Mouse (Mus musculus): ENCODE data around the gene Tubb2b.
"Not testable (repeated sequence)": the region's sequence is repeated elsewhere in the genome, so short reads cannot be mapped to it uniquely, and the experiment has no call there.

The Tubb2b gene

DNA sequence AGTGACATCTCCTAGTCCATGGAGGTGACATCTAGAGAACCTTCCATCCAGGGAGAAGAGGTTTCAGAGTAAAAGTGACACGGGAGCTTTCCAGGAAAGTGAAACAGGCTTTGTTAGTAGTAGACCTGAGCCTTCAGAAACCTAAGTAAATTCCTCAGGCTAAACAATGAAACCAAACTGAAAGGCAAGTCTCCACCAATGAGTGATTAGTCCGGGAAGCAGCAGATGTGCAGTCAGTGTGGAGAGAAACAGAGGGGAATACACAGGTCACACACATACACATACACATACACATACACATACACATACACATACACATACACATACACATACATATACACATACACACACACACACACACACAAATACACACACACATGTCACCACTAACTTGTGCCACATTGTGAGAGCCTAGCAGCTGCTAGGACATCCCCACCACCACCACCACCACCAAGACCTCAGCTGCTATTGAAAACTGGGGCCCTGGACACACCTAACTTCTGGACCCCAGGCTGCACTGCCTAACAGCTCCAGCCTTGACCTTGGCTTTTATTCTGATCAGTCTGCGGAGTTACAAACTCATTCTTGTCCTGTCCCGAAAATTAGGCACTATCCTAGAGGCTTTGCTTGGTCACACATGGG is 21.1 kb downstream of the Tubb2b start:
- DNase-seq (ENCODE audit: inconsistent age in 2 of 2, low spot score in 1 of 2): no peak

DNA sequence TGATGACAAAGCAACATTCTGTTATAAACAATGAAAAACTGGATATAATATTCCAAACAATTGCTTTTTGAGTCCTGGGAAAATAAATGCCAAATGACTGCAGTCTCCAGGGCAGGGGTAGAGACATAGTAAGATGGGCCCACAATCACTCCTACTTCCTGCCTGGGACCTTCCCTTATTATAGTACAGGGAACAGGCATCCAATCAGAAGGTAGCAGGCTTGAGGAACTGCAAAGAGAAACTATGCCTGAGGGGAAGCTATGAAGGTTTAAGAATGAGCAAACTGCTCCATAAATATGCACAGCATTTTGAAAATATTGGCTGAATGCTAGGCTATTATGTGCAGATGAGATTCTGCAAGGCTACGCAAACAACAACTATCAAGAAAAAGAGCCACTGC is 23.3 kb downstream of the Tubb2b start:
- DNase-seq (ENCODE audit: inconsistent age in 2 of 2, low spot score in 1 of 2): no peak

DNA sequence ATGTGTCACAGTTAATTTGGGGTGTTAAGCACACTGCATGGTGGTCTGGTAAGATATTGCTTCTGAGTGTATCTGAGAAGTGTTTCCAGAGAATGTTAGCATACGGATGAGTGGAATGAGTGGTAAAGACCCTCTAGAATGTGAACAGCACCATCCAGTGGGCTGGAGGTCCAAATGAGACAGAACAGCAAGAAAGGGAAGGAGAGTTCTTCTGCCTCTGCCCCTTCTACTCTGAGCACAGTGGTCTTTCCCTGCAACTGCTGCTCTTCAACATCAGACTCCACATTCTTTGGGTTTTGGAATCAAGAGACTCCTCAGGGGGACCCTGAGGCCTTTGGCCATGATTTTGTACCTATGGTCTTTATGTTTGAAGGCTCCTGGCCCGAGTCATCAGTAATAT is 24.0 kb downstream of the Tubb2b start:
- DNase-seq (ENCODE audit: inconsistent age in 2 of 2, low spot score in 1 of 2): no peak

DNA sequence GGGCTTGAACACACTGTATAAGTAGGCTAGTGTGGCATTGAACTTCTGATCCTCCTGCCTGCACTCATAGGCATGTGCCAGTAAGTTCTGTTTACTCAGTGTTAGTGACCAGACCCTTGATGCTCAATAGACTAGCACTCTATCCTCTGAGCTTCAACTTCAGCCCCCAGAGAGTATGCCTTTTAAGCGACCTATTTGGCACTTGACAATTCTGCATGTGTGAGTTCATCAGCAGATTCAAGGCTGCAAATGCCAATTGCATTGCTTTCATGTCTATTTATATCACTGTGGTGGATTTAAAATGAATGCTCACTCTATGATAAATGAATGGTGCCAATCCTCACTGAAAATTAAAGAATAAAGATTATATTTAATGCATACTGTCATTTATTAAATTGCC is 24.9 kb downstream of the Tubb2b start:
- DNase-seq (ENCODE audit: inconsistent age in 2 of 2, low spot score in 1 of 2): peak in 1 of 2 experiments; percentile 37

DNA sequence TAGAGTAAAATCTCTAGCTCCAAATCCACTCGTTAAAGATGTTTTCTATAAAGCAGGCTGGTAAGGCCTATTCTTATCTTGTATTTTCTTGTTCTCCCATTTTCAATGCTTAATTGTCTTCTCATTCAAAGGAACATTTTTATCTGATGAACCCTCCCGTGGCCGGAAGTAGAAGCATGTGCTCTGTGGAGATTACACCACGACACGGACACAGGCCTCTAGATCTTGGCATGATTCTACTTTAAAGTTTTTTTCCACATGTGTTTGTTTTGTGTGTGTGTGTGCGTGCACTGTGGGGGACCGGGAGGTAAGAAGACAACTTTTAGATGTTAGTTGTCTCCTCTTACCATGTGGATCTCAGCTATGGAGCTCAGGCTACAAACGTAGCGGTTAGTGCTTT is 28.4 kb downstream of the Tubb2b start:
- no peak for DNase-seq (ENCODE audit: inconsistent age in 2 of 2, low spot score in 1 of 2)

DNA sequence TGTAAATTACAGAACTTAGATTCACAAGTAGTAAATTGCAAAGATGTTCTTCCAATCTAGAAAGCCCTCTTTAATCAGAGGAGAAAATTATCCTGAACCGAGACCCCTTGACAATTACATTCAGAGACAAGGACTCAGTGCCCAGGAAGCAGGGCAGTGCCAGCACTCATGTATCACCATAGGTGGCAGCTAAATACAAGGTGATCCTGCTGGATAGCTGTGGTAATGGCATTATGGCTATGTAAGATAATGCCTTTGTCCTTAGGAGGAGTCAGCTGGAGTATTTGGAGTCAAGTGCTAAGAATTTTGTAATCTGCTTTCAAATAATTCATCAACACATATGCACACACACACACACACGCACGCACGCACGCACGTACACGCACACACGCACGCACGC is 29.0 kb downstream of the Tubb2b start:
- no peak for DNase-seq (ENCODE audit: inconsistent age in 2 of 2, low spot score in 1 of 2)

DNA sequence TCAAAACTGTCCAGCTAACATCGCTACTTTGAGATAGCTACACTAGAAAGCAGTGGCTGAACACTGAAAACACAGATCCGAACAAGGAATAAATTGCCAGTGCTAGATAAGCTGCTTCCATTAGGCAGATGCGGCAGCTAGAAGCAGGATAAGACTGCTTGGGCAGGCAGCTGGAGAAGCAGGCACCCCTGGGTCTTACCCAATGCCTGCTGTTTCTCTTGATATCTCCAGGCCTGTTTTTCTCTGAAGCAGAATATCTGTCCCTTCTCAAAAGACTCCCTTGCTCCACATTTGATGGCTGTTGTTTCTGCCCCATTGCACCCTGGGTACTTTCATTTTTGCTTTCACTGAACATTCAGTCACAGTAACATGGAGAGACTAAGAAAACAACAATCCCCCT is 29.5 kb downstream of the Tubb2b start:
- DNase-seq (ENCODE audit: inconsistent age in 2 of 2, low spot score in 1 of 2): no peak

DNA sequence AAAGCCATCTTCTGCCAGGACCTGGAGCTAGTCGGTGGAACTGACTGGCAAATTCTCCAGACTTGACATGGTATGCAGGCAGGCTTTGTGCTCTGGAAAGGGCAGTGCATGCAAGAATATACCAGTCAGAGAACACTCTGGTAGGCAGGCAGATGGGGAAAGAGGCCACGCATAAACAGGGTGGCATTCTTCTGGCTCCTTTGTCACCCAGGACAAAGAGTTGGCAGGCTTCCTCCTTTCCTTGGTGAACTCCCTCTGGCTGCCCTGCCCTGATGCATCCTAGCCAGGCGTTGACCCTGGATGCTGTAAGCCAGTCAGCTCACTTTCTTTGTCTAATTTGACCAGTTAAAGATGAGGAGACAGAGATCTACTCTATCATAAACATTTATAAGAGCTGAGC is 33.2 kb downstream of the Tubb2b start:
- no peak for DNase-seq (ENCODE audit: inconsistent age in 2 of 2, low spot score in 1 of 2)

DNA sequence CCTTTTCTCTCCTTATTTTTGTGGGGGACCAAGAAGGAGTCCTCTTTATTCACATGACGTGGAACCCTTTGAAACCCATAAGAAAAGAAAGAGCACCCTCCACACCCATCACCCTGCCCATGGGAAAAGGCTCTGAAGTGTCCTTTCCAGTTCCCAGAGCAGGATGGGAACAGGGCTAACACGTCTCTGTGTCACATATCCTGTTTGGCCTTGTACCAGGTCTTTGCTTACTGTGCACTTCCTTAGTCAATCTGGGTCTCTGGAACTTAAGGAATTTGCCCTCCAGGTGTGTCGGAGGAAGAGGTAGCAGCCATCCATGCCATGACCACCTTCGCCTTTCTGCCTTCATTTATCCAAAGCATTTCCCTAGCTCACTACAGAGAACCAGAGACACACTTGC is 33.8 kb downstream of the Tubb2b start:
- no peak for DNase-seq (ENCODE audit: inconsistent age in 2 of 2, low spot score in 1 of 2)

DNA sequence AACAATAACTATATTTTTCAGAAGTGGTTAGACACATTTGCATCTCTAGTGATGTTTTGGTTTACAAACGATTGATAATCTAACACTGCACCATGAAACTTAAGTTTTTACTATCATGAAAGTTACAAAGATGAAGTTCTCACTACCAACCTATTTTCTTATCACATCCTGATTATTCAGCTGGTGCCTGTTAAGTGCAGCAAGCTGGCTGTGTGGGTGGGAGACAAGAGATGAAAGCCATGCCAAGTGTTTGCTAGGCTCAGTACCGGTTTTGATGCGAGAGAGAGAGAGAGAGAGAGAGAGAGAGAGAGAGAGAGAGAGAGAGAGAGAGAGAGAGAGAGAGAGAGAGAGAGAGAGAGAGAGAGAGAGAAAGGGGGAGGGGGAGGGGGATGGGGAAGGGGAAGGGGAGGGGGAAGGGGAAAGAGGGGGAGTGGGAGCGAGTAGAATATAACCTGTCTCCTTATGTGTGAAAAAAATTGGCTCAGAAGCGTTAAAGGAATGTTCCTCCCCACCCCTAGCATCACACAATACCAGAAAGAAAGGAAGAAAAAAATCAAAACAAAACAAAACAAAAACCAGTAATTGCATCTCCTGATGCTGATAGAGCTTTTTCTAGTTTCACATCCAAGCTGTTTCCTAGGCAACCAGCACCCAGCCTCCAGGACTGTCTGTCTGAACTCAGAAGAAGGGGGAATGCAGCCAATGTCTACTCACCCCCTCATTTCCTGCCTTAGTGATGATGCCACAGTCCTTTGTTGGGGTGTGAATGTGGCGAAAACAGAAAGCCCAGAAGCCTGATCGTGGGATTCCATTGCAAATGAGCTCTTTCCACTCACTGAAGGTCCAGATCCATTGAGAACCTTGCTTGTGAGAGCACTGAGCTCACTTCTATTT is 34.5 kb downstream of the Tubb2b start:
- DNase-seq (ENCODE audit: inconsistent age in 2 of 2, low spot score in 1 of 2): no peak

DNA sequence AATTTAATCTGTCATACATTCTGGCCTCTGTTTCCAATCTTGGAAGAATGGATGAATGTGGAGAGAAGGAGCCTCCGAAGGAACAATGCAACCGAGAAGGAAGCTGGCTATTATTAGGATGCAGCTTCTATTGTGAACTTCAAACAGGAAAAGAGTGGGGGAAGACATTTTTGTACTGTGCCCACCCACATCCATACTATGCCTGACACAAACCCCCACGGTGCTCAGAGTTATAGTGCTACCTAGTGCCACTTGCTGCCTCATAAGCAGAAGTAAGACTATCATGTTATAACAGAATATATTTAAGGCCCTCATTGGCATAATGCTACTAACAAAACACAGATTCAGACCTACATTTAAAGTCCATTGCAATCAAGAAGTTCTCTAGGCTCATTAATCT is 40.9 kb downstream of the Tubb2b start:
- no peak for DNase-seq (ENCODE audit: inconsistent age in 2 of 2, low spot score in 1 of 2)

DNA sequence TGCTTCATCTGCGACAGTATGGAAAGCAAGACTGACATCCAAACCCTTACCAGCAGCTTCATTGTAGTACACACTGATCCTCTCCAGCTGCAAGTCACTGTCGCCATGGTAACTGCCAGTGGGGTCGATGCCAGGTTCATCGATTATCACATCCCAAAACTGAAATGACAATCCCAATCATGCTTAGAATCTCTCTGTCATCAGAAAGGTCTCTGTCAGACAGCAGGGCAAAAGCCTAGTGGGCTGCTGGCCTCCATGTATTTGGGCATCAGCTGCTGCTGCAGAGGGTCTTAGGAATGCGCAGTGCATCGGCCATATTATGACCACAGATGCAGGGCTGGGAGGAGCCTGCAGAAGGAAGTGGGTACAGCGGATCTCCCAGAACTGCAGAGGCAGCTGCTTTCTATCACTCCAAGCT is 41.4 kb downstream of the Tubb2b start:
- DNase-seq (ENCODE audit: inconsistent age in 2 of 2, low spot score in 1 of 2): no peak

DNA sequence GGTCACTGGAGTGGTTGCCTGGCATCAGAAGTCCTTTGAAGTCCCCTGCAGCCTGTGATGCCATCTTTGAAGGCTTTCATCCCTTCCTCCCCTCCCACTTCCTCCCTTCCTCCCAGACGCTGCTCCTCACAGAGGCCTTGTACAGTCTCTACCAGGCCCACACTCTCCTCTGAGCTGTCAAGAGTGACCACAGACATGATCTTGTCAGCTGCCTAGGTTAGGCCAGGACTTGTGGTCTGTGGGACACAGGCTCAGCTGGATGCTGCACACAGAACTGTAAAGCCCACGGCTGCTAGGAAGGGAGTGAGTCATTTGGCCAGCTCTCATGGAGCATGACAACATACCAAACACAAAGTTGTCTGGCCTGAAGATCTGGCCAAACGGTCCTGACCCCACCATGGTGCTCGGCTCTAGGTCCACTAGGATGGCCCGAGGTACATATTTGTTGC is 42.0 kb downstream of the Tubb2b start:
- DNase-seq (ENCODE audit: inconsistent age in 2 of 2, low spot score in 1 of 2): not testable (repeated sequence)

DNA sequence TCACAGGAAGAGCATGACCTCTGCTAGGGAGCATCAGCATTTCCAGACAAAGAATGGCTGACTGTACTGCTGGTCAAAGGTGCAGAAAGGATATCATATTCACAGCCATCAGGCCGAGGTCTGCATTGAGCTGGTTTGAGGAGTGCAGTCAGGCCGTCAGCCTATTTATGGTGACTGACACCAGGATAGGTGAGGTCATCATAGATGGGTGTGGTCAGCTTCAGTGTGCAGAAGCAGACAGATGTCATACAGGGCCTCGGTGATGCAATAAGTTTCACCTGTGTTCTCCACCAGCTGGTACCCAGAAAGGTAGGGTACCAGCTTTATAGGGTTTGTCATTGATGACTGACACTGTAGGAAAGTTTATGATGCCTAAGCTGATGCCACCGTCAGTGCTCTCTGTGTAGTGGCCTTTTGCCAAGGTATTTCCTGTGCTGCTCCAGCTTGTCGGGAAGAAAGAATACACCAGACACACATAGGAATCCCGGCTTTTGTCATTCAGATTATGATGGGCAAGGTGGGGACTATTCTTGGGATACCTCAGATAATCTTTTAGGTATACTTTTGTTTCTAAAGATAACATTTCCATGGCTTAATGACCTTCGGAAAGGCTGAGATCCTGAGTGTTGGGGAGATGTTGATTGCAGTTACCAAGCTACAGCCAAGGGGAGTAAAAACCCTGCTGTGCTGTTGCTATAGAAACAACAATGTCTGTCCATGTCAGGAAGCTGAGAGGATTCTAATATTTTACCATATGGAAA is 43.0 kb downstream of the Tubb2b start:
- no peak for DNase-seq (ENCODE audit: inconsistent age in 2 of 2, low spot score in 1 of 2)

DNA sequence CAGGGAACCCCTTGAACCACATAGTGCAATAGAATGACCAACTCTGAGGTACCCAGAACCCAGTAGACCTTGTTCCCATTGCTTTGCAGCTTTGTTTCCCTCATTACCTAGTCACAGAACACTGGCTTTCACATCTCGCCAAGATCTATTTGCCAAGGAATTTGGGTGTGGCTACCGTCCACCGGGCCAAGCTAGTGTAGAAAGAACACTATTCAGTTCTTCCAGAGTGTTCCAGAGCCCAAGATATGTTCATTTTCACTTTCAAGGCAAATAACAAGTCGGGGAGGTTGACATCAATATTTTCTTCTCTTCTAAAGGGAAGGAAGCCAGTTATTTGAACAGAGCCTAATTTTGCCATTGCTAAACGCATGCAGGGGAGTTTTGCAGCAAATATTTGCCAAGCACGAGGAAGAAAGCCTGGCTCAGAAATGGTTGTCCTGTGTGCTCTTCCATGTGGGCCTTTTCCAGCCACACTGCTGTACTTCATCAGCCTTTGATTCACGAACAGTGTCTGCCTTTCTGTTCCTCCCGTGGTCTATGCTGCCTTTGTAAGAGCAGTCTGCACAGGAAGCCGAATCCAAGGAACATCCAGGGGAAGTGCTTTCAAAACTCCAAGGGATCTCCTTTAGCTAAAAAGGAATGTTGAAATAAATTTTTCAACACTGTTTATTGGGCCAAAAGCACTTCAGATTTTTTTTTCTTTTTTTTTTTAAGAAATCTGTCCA is 46.1 kb downstream of the Tubb2b start:
- peak in 1 of 2 experiments; percentile 46 for DNase-seq (ENCODE audit: inconsistent age in 2 of 2, low spot score in 1 of 2)

DNA sequence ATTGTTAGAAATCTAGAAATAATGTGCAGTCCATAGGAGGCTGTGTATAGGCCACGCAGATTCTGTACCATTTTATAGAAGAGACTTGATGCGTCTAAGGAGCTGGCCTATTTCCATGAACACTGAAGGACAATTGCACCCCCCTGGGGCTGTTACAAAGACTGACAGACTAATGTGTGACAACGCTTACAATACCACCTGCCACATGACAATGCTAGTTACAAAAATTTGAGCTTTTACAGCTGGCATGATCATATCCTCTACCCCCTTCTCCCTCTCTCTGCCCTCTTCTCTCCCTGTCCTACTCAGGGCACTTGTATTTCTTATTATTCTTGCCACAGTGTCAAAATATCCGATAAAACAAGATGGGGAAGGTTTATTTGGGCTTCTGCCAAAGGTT is 48.3 kb downstream of the Tubb2b start:
- no peak for DNase-seq (ENCODE audit: inconsistent age in 2 of 2, low spot score in 1 of 2)

DNA sequence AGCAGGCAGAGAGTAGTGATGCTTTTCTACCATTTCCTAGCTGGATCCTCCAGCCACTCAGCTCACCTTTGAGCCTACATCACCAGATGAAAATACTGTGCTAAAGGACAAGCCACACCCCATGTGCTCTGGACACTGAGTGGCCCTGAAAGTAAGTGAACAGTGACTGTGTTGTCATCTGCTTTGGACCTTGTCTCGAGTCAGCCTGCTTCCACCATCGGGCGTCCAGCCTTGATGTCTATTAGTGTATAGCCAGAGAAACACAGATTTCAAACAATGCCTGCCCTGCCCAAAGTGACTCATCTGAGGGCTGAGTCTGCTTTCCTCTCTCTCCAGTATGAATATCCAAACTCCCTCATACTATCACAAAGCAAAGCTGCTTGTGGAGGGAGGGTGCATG is 50.5 kb downstream of the Tubb2b start:
- DNase-seq (ENCODE audit: inconsistent age in 2 of 2, low spot score in 1 of 2): peak in 1 of 2 experiments; percentile 47

DNA sequence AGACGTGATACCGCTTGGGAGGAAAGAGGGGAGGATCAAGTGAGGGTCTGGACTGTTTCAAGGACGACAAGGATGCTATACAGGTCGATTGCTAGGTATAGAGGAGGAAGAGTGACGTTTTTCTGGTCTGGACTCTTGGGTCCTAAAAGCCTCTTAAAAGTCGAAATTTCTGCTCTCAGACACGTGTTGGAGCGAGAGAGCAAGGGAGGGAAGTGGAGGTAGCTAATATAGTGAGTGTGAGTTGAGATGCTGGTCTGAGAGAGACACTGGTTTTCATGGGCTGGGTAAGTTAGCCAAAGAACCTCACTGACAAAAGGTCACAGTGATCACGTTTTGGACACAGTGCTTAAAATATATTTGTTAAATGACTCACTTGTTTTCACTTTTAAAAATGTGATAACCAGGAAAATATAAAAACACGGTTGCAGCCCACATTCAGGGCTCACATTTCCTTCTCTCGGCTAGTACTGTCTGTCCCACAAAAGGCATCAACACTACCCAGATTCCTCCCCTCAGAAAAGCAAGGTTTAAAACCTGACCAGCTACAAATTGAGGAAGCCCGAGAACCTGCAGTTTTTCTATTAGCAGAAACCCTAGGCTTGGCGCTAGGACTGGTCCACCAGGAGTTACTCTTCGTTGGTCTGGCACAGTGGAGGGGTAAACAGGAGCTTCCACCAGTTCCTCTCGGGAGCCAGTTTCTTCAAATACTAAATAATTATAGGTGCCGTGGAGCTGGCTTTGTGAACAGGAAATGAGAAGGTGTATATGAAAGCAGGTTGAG is 51.6 kb downstream of the Tubb2b start:
- no peak for DNase-seq (ENCODE audit: inconsistent age in 2 of 2, low spot score in 1 of 2)

DNA sequence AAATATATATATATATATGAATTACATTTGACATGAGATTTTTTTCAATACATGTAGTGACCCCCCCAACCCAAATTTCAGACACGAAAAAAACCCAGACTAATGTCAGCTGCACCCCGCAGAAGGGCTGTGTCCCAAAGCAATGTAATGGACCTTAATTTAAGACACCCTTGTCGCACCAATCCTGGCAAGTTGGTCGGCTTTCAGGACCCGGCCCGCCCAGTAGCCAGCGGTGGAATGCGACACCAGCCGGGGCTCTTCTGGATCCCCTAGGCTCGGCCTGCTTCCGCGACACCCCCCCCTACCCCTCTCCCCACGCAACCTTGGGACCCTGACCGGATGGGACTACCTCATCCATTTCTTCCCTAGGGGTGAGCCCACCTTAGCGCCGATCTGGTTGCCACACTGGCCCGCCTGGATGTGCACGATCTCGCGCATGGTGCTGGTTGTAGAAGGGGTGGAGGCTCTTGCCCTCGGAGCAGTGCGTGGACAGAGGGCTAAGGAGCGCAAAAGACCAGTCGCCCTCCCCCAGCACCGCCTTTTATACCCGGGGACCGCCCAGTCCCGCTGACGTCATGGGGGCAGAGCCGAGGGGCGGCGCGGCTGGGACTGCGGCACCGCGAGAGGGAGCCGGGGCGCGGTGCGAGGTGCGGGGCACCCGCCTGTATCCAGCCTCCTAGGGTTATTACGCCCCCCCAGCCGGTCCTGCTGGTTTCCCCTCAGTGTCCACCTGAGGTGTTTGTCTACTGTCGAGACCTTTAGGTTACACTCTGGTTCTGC is 52.6 kb downstream of the Tubb2b start, which contains the start of gene Tubb2a:
Gene Tubb2a, minus strand, starts transcription at position 516 of the 780 bp plus-strand sequence.
- peak; percentile 93 to 97 for DNase-seq (ENCODE audit: inconsistent age in 2 of 2, low spot score in 1 of 2)

Measured in adrenal gland, adult (tissue).